11 mouse cellular contexts compared by ENCODE assay signal in the genomic region with DNA sequence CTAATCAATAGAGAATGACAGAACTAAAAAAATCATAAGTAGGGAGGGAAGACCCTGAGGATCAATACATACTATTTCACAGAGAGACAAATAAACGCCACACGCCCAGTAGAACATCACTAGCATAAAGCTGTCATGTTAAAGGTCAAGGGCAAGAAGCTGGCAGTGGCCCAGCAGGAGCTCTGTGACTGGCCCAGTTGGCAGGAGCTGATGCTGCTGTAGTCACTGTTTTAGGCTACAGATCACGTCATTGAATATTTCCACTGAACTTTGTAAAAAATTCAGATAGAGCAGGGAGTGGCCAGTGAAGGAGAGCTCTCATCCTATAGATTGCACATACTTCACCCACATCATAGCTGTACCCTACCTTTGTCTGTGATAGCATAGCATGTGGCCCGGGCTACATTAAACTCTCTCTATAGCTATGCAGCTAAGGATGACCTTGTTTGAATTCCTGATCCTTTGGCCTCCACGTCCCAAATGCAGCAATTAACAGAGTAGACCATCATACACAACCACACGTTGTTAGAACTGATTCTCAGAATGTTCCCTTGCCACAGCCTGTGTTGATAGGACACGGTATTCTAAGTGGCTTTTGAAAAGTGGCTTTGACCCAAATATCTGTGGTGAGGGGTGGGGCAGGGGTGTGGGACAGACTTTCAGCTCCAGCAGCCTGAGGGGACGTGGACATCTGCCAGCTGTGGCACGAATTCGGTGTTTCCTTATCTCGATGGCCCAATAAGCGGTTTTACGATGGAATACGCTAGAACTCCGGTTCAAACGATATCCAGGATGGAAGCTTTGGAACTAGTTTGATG. TPM values are rescaled to one million over a fixed set of nuclear protein-coding genes. Genes with fewer than 3 reads are reported as not detected.
DNase-seq lines count a peak whose midpoint lies in the region; ATAC-seq and TF ChIP-seq lines count a peak whose summit lies in the region.
"Had no signal": no experiment of that assay in that cellular context is flagged by ENCODE, and none has a peak within 500 bp of the region (broad histone marks: within the 10 kb centered on the region; RNA-seq: fewer than 3 reads in every experiment).

No protein-coding gene starts in this region.

- no peaks in the 10 kb centered on the region for H3K4me1 ChIP-seq in lung, postnatal 0 days (ENCODE audit: insufficient read depth, low read depth, low read length)
- H3K4me1 ChIP-seq in lung, adult 2 months (ENCODE audit: control insufficient read depth, insufficient read depth, low read length): no peaks in the 10 kb centered on the region
- H3K4me1 ChIP-seq in liver, embryonic 11.5 days (replicated peaks; ENCODE audit: control insufficient read depth, insufficient read depth, low read length): no peaks in the 10 kb centered on the region
- H3K4me1 ChIP-seq: forebrain, embryonic 12.5 days; hindbrain, embryonic 12.5 days; liver, embryonic 15.5 days had no signal

- no peaks in the 10 kb centered on the region for H3K36me3 ChIP-seq in lung, postnatal 0 days (ENCODE audit: insufficient read depth, low read length)
- H3K36me3 ChIP-seq in liver, embryonic 11.5 days (ENCODE audit: control insufficient read depth, insufficient read depth, low read length): peaks cover 4% of the 10 kb centered on the region; the same call in 1 of the 2 replicates

- TF ChIP-seq EP300 in lung, postnatal 0 days (IDR thresholded peaks at IDR 0.05): no peak

- H3K4me3 ChIP-seq in lung, postnatal 0 days (ENCODE audit: low read depth, low read length): no peak overlapping the region
- no peak overlapping the region for H3K4me3 ChIP-seq in lung, adult 2 months (replicated peaks; ENCODE audit: extremely low read depth, low read depth, low read length)
- H3K4me3 ChIP-seq in liver, embryonic 11.5 days (ENCODE audit: low read depth, low read length): no peak overlapping the region
- H3K4me3 ChIP-seq: forebrain, embryonic 12.5 days; hindbrain, embryonic 12.5 days; liver, embryonic 15.5 days had no signal

- no peak overlapping the region for H3K9ac ChIP-seq in lung, postnatal 0 days (replicated peaks; ENCODE audit: low read depth)
- no peak overlapping the region for H3K9ac ChIP-seq in liver, embryonic 11.5 days (ENCODE audit: low read depth, low read length)
- H3K9ac ChIP-seq: forebrain, embryonic 12.5 days; hindbrain, embryonic 12.5 days; liver, embryonic 15.5 days had no signal

- ATAC-seq in lung, postnatal 0 days: peak; percentile 61
- ATAC-seq in monocyte, adult 5-6 weeks (replicated peaks; ENCODE audit: insufficient number of reproducible peaks, low FRiP score, low TSS enrichment, poor library complexity, severe bottlenecking): no peak
- no peak for ATAC-seq in liver, embryonic 11.5 days (replicated peaks; ENCODE audit: low FRiP score)

- no peak overlapping the region for H3K27ac ChIP-seq in lung, postnatal 0 days (ENCODE audit: low read length)
- no peak overlapping the region for H3K27ac ChIP-seq in liver, embryonic 11.5 days (ENCODE audit: low read depth, low read length)
- H3K27ac ChIP-seq: forebrain, embryonic 12.5 days; hindbrain, embryonic 12.5 days; liver, embryonic 15.5 days had no signal

- no peak for TF ChIP-seq CTCF in lung, postnatal 0 days (IDR thresholded peaks at IDR 0.05)
- no peak for TF ChIP-seq CTCF in lung, adult 2 months (IDR thresholded peaks at IDR 0.05; ENCODE audit: insufficient read depth, low read length)

- no peaks in the 10 kb centered on the region for H3K9me3 ChIP-seq in lung, postnatal 0 days (ENCODE audit: low read length)
- H3K9me3 ChIP-seq in liver, embryonic 11.5 days (ENCODE audit: control insufficient read depth, low read length): no peaks in the 10 kb centered on the region
- H3K9me3 ChIP-seq: forebrain, embryonic 12.5 days; hindbrain, embryonic 12.5 days; liver, embryonic 15.5 days had no signal

- H3K27me3 ChIP-seq in lung, postnatal 0 days (replicated peaks; ENCODE audit: insufficient read depth, low read length): no peaks in the 10 kb centered on the region
- H3K27me3 ChIP-seq in liver, embryonic 11.5 days (replicated peaks; ENCODE audit: control insufficient read depth, insufficient read depth, low read length): no peaks in the 10 kb centered on the region
- H3K27me3 ChIP-seq: forebrain, embryonic 12.5 days; hindbrain, embryonic 12.5 days; liver, embryonic 15.5 days had no signal

- no peak overlapping the region for H3K4me2 ChIP-seq in lung, postnatal 0 days (replicated peaks; ENCODE audit: low read depth, low read length)
- H3K4me2 ChIP-seq in liver, embryonic 11.5 days: no peak overlapping the region
- H3K4me2 ChIP-seq: forebrain, embryonic 12.5 days; hindbrain, embryonic 12.5 days; liver, embryonic 15.5 days had no signal

- WGBS in lung, postnatal 0 days: 60% methylated on average over 16 of the region's 16 CpGs
- 73% methylated on average over 16 of the region's 16 CpGs for WGBS in lung, adult 2 months
- 86% methylated on average over 16 of the region's 16 CpGs for WGBS in liver, embryonic 11.5 days

- TF ChIP-seq POLR2A in lung, adult 2 months (IDR thresholded peaks at IDR 0.05; ENCODE audit: borderline replicate concordance, extremely low read depth, low read depth, low read length): no peak

- DNase-seq in cerebellum, adult 9-10 months: peak; percentile 44
- no peak for DNase-seq in cerebellum, postnatal 4 days (ENCODE audit: low spot score in 2 of 2)
- DNase-seq in lung, postnatal 0 days (ENCODE audit: low spot score): peak; percentile 22
- DNase-seq in lung, adult 2 months: no peak
- DNase-seq in cerebellum, postnatal 25 days: peak; percentile 46 to 74
- peak; percentile 21 for DNase-seq in lung, postnatal 10 days
- DNase-seq in liver, embryonic 11.5 days (ENCODE audit: low spot score): no peak

RNA-seq across cellular contexts. Expression of a gene that starts 16.6 kb away (rescaled TPM):
- polyA plus RNA-seq in lung, postnatal 0 days (2015; fragmentation: Nextera tagmentation; extraction: Ambion mirVana): 15.6 and 19.7 TPM in 2 replicates
- polyA plus RNA-seq in lung, adult 2 months (2012; rRNA removed): 9.5 and 34.9 TPM in 2 replicates
- 37.4 to 94.5 TPM (median 41.3 TPM) in 3 replicates for total RNA-seq in monocyte, adult 5-6 weeks (2017)
- 64.2 and 80.4 TPM in 2 replicates for polyA plus RNA-seq in liver, embryonic 11.5 days (2014; fragmentation: Nextera tagmentation; extraction: Ambion mirVana)

RNA-seq across cellular contexts. Expression of a gene that starts 55.2 kb away (rescaled TPM):
- polyA plus RNA-seq in lung, postnatal 0 days (2015; fragmentation: Nextera tagmentation; extraction: Ambion mirVana): 2.1 and 3.2 TPM in 2 replicates
- polyA plus RNA-seq in lung, adult 2 months (2012; rRNA removed): 0.31 and 0.80 TPM in 2 replicates
- 2.0 to 4.7 TPM (median 3.8 TPM) in 3 replicates for total RNA-seq in monocyte, adult 5-6 weeks (2017)
- polyA plus RNA-seq in liver, embryonic 11.5 days (2014; fragmentation: Nextera tagmentation; extraction: Ambion mirVana): 77.0 and 85.7 TPM in 2 replicates

Comparison
In these comparisons a context has a peak if more than half of its experiments do, and no peak if none do; other contexts are left out.
1. DNase-seq: peak in cerebellum, adult 9-10 months (single experiment), lung, postnatal 0 days (single experiment), cerebellum, postnatal 25 days (2 of 2) and lung, postnatal 10 days (single experiment); none in cerebellum, postnatal 4 days (0 of 2), lung, adult 2 months (single experiment) and liver, embryonic 11.5 days (single experiment).
2. RNA of a gene that starts 55.2 kb away (polyA plus RNA-seq): 77.0 to 85.7 TPM in liver, embryonic 11.5 days; 2.1 to 3.2 TPM in lung, postnatal 0 days and 0.31 to 0.80 TPM in lung, adult 2 months; every median in the first group is over 10 times any median in the second.